Mouse (Mus musculus) layer of hippocampus, adult 9-10 months (tissue): Measurements from ENCODE around the gene Vmn2r61.

ENCODE experiments used
- DNase-seq: peaks from one replicate; pipeline ENCODE4 v3.0.0; 2022; ENCODE audit warnings: low spot score

Gene Vmn2r61

GRCm38 (mm10) chr7:42259753-42260152 lies at the start of gene Vmn2r61:
Vmn2r61 (plus strand) TSS chr7:42260053.
- no peak for DNase-seq
